Mouse (Mus musculus) adrenal gland, postnatal 10 days (tissue): ENCODE data around the gene Ptpn3. TPM values are rescaled to one million over a fixed set of nuclear protein-coding genes. Genes with fewer than 3 reads are reported as not detected.
A peak's percentile ranks its signal among the peaks of the same experiment; 100 is the strongest.

ENCODE experiments used
- DNase-seq: peaks from one replicate; pipeline ENCODE4 v3.0.0; 2021; ENCODE audit warnings: mixed read lengths
- long read RNA-seq, 2 experiments: library from polyadenylated mRNA; stranded (forward); transcript quantifications; one replicate each; pipeline ENCODE4 v2.0.0; 2021
- total RNA-seq, 2 experiments: library from RNA; stranded (reverse); gene quantifications; 2 replicates each; pipeline ENCODE4 v1.2.3; 2021

The Ptpn3 gene
- total RNA-seq, result 10 to 100 TPM; 18.2 to 21.3 TPM
- long read RNA-seq, experiment 1, partial matches to known transcripts, result 1 of 4 reads
- long read RNA-seq, experiment 1, other reads (novel, unspliced or antisense), result 3 of 4 reads
- long read RNA-seq, experiment 2, partial matches to known transcripts, result 0 of 3 reads
- long read RNA-seq, experiment 2, other reads (novel, unspliced or antisense), result 3 of 3 reads

DNA sequence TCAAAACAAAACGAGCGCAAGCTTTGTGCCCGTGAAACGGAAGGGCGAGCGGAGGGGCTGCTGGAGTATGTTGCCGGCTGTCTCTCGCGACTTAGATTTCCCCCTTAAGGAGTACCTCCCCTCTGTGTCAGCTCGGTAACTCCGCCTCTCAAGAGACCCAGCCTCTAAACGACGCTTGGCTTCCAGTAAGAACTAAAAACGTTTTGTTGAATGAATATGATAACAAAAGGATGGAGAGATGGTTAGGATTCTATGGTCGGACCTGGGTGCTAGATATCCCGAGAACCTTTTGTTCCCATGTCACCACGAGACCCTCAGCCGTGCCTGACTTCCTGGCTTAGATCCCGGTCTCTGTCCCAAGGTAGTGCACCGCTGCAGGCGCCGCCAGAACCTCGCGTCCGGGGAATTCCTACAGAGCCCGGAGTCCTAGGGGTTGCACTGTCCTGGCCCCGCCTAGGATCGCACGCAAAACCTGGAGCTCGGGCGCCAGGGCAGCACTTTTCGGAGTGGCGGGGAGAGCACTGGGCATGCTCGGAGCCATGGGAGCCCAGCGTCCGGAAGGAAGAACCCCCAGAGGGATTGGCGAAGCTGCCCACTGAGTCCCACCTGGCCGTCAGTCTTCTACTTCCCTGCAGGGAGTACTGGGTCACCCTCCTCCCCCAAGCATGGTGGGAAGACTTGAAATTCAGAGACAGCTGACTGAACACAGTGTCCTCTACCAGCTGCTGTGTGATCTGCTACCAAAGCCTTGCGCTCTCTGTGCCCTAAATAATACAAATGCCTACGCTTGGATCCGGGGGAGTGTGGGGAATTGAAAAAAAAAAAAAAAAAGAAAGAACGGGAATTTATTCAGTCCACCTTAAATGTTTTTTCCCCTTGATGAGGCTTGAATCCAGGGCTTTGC is at the start of gene Ptpn3:
Ptpn3 (minus strand) TSS at position 428 of the 904 bp plus-strand sequence.
- DNase-seq, result peak; percentile 92

DNA sequence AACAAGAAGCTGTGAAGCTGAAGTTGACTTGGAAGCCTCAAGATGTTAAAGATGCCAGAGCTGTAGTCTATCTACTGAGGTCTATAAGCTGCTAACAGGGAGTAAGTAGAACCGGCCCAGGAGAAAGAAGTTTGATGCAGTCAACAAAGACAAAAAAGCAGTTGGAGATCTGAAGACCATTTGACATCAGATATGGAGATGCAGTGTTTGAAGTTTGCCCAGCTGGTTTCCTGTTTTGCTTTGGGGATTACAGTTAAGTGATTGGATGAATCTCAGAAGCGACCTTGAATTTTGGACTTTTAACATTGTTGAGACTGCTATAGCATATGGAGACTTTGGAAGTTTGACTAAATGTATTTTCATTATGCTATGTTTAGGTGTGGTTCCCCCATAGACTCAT is 48.9 kb upstream of the Ptpn3 start:
- no peak for DNase-seq

GRCm38 (mm10) chr4:57343996-57344395 is 42.4 kb upstream of the Ptpn3 start:
- DNase-seq, result no peak

GRCm38 (mm10) chr4:57338923-57339322 is 37.3 kb upstream of the Ptpn3 start:
- DNase-seq, result no peak

DNA sequence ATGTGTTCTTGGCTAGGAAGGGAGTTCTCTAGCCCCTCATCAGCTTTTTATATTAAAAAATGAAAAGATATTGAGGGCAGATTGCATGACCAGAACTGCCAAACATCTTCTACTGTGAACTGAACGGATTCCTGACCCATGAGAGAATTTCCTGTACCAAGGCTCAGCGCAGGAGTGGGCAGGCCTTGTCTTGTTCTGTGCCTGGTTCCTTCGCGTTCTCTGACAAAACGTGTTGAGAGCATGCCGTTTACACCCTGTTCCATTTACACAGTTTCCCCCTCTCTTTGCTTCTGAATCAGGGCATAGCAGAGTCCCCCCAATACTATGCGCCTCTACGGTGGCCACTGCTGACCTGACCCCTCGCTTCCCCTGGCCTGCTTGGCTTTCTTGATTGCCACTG is 36.4 kb upstream of the Ptpn3 start:
- no peak for DNase-seq

GRCm38 (mm10) chr4:57335000-57335666 is 33.5 kb upstream of the Ptpn3 start:
- no peak for DNase-seq

DNA sequence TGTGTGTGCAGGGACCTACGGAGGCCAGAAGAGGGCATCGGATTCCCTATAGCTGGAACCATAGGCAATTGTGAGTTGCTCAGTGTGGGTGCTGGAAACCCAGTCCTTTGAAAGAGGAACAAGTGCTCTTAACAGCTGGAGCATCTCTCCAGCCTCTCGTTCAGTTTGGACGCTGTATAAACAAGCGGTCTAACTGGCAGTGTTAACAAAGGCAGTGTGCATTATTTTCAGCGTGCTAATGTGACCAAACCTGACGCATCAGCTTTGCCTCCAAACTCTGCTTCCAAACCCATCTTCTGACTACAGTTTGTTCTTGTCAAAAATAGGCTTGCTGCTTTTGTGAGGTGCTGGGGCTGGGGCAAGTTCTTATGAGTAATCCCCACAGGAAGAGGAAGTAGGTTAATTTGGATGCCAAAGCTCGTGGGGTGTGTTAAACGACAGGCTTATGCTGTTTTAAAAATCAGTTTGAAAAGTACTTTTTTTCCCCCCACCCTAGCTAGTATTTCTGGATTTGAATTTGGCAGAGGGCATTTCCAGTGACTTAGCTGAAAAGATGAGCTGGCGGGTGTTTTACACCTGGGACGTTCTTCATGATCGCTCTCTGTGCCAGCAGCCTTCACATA is 32.4 kb upstream of the Ptpn3 start:
- DNase-seq, result no peak

DNA sequence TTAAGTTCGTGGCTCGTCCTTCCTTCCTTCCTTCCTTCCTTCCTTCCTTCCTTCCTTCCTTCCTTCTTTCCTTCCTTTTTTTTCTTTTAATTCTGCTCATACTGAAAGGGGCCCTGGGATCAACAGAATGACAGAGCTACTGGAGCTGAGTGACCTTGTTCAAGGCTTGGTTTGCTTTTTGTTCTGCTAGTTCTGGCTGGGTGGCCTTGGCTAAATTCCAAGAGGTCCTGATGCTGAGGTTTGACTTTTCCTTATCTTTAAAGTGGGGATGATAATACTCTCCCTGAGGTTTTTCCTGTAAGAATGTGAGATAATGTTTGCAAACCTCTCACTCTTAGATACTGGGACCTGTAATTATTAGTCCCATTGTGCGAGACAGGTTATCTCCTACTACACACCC is 30.9 kb upstream of the Ptpn3 start:
- peak; percentile 69 for DNase-seq

- DNase-seq, result peak; percentile 62
Measured at GRCm38 (mm10) chr4:57320606-57321327, 19.1 kb upstream of the Ptpn3 start.

- peak; percentile 61 for DNase-seq
Measured at GRCm38 (mm10) chr4:57318525-57319212, 17.0 kb upstream of the Ptpn3 start.

- DNase-seq, result no peak
Measured at GRCm38 (mm10) chr4:57312256-57313166, 10.9 kb upstream of the Ptpn3 start.

- no peak for DNase-seq
Measured at GRCm38 (mm10) chr4:57311750-57312149, 10.1 kb upstream of the Ptpn3 start.

- DNase-seq, result peak; percentile 77
Measured at GRCm38 (mm10) chr4:57308214-57309000, 6.8 kb upstream of the Ptpn3 start.

GRCm38 (mm10) chr4:57307747-57308146 is 6.1 kb upstream of the Ptpn3 start:
- DNase-seq, result peak; percentile 45

GRCm38 (mm10) chr4:57306260-57306659 is 4.6 kb upstream of the Ptpn3 start:
- no peak for DNase-seq

GRCm38 (mm10) chr4:57305644-57306043 is 4.0 kb upstream of the Ptpn3 start:
- DNase-seq, result no peak

DNA sequence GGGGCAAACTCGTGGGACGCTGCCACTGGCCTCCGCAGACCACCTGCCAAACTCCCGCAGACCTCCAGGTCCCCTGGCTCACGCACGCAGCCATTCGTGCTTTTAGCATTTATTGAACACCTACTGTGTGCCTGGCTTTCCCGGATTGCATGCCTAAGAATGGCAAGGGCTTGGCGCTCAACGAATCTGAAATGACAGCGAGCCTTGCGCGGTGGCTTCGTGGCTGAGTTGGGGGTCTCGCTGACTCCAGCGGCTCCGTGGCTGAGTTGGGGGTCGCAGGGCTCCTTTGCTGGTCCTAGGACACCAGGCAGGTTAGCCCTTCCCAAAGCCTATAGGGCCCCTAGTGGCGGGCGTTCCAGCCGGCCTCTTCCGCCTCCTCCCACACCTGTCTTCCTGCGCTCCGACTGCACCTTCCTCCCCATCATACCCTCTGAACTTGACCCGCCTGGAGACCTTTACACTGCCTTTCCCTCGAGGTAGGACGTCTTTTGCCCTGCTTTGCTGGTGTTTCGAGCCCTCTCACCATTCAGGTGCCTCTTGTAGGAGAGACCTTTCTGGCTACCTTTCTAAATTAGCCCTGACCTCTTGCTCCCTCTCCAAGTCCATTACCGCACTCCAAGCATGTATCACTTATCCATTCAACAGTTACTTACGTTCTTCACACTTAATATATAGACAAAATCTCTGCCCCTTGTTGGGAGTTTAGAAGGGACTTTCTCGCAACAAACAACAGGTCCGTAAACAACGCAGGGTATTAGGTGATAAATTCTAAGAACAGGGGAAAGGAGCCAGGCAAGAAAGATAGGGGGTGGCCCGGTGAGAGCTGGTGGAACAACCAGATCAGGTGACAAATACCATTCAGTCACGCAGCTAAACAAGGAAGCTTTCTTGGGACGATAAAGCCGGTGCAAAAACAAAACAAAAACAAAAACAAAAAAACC is 898 bp downstream of the Ptpn3 start:
- peak; percentile 52 for DNase-seq
